Mouse (Mus musculus) adrenal gland, adult 10 weeks (tissue): ENCODE measurements around the gene Olfr796. TPM values are rescaled to one million over a fixed set of nuclear protein-coding genes. Genes with fewer than 3 reads are reported as not detected.

Experiments
- polyA plus RNA-seq: library from polyadenylated mRNA; stranded (reverse); fragments of 350-450 nt; fragmentation: Illumina TruSeq; extraction: RNeasy Lipid Tissue Mini Kit (QIAGEN cat#74804); gene quantifications from one replicate; pipeline ENCODE4 v1.2.3, GENCODE M21; 2014; ENCODE audit warnings: low read depth, low replicate concordance

The Olfr796 gene
- not detected for polyA plus RNA-seq

GRCm38 (mm10) chr10:129612470-129612869, at the start of gene Olfr796:
Gene Olfr796, minus strand, starts transcription at chr10:129612570.

GRCm38 (mm10) chr10:129657394-129657793, 45.0 kb upstream of the Olfr796 start, which contains the start of gene Olfr800:
Gene Olfr800, plus strand, starts transcription at chr10:129657694.

GRCm38 (mm10) chr10:129637184-129637583, 24.8 kb upstream of the Olfr796 start, which contains the start of gene Olfr799:
Gene Olfr799, plus strand, starts transcription at chr10:129637484.

GRCm38 (mm10) chr10:129627834-129628233, 15.5 kb upstream of the Olfr796 start, which contains the start of gene Olfr798:
Gene Olfr798, minus strand, starts transcription at chr10:129627934.

GRCm38 (mm10) chr10:129567355-129567754, 45.0 kb downstream of the Olfr796 start, which contains the start of gene Olfr794:
Gene Olfr794, plus strand, starts transcription at chr10:129567655.

Other genes starting within 250 kb of the Olfr796 start
- not detected for gene Olfr784, start 228.5 kb downstream of the Olfr796 start, polyA plus RNA-seq
- not detected for gene Olfr785, start 207.1 kb downstream of the Olfr796 start, polyA plus RNA-seq
- not detected for gene Olfr786, start 185.3 kb downstream of the Olfr796 start, polyA plus RNA-seq
- not detected for gene Olfr787, start 150.7 kb downstream of the Olfr796 start, polyA plus RNA-seq
- not detected for gene Olfr788, start 141.6 kb downstream of the Olfr796 start, polyA plus RNA-seq
- gene Olfr789, start 127.8 kb downstream of the Olfr796 start, polyA plus RNA-seq = not detected
- not detected for gene Olfr790, start 114.1 kb downstream of the Olfr796 start, polyA plus RNA-seq
- not detected for gene Olfr791, start 90.8 kb downstream of the Olfr796 start, polyA plus RNA-seq
- not detected for gene Olfr792, start 73.4 kb downstream of the Olfr796 start, polyA plus RNA-seq
- not detected for gene Olfr794, start 44.9 kb downstream of the Olfr796 start, polyA plus RNA-seq
- not detected for gene Olfr798, start 15.4 kb upstream of the Olfr796 start, polyA plus RNA-seq
- gene Olfr799, start 24.9 kb upstream of the Olfr796 start, polyA plus RNA-seq = not detected
- not detected for gene Olfr800, start 45.1 kb upstream of the Olfr796 start, polyA plus RNA-seq
- not detected for gene Olfr801, start 61.3 kb upstream of the Olfr796 start, polyA plus RNA-seq
- not detected for gene Olfr802, start 75.6 kb upstream of the Olfr796 start, polyA plus RNA-seq
- not detected for gene Olfr803, start 81.7 kb upstream of the Olfr796 start, polyA plus RNA-seq
- not detected for gene Olfr804, start 90.6 kb upstream of the Olfr796 start, polyA plus RNA-seq
- not detected for gene Olfr805, start 116.8 kb upstream of the Olfr796 start, polyA plus RNA-seq
- gene Olfr806, start 129.4 kb upstream of the Olfr796 start, polyA plus RNA-seq = not detected
- gene Olfr807, start 145.2 kb upstream of the Olfr796 start, polyA plus RNA-seq = not detected
- not detected for gene Olfr808, start 152.9 kb upstream of the Olfr796 start, polyA plus RNA-seq
- not detected for gene Olfr809, start 162.1 kb upstream of the Olfr796 start, polyA plus RNA-seq
- gene Olfr810, start 182.3 kb upstream of the Olfr796 start, polyA plus RNA-seq = not detected
- not detected for gene Olfr811, start 191.8 kb upstream of the Olfr796 start, polyA plus RNA-seq
- gene Olfr812, start 233.5 kb upstream of the Olfr796 start, polyA plus RNA-seq = not detected
- gene Olfr813, start 242.8 kb upstream of the Olfr796 start, polyA plus RNA-seq = not detected